Mouse (Mus musculus) cerebellum, adult 2 months (tissue): ENCODE data around the gene Nemf. TPM values are rescaled to one million over a fixed set of nuclear protein-coding genes. Genes with fewer than 3 reads are reported as not detected.
A peak's percentile ranks its signal among the peaks of the same experiment; 100 is the strongest.

Source experiments
- DNase-seq, 2 experiments: peaks; one replicate each; pipeline ENCODE4 v3.0.0; 2021
- H3K27ac ChIP-seq: fragments of 200-500 bp; 2 replicates; pipeline ENCODE4 v1.5.1; 2012; ENCODE audit warnings: low read length, control low read depth, inconsistent platforms; ENCODE audit not compliant: insufficient read depth
- H3K27me3 ChIP-seq: fragments of 200-500 bp; 2 replicates; pipeline ENCODE4 v1.6.1; 2012; ENCODE audit warnings: inconsistent platforms, mild to moderate bottlenecking, low read length, moderate library complexity; ENCODE audit not compliant: control insufficient read depth, insufficient read depth
- H3K4me1 ChIP-seq: fragments of 200-500 bp; 2 replicates; pipeline ENCODE4 v1.6.1; 2011; ENCODE audit warnings: low read length; ENCODE audit not compliant: control insufficient read depth, insufficient read depth
- H3K4me3 ChIP-seq: fragments of 200-500 bp; replicated peaks from 2 replicates; pipeline ENCODE3; 2011; ENCODE audit warnings: mild to moderate bottlenecking, low read depth, low read length, control low read depth; ENCODE audit not compliant: insufficient read depth
- CTCF ChIP-seq: fragments of 200-500 bp; IDR thresholded peaks from 2 replicates; pipeline ENCODE4 v1.5.1; 2011; ENCODE audit warnings: low read depth, mild to moderate bottlenecking, control low read depth, low read length, moderate library complexity, borderline replicate concordance; ENCODE audit not compliant: insufficient read depth
- POLR2A ChIP-seq: fragments of 200-500 bp; IDR thresholded peaks from 2 replicates; pipeline ENCODE4 v1.6.1; 2011; ENCODE audit warnings: low read length, control low read depth, borderline replicate concordance; ENCODE audit not compliant: insufficient read depth
- WGBS: fragments of 180-500 bp; shearing (Covaris S2); methylation state at CpG from one replicate; pipeline ENCODE4 v1.1.7; 2018; 5-methylcytosine and 5-hydroxymethylcytosine counted together
- polyA plus RNA-seq: library from polyadenylated mRNA; depleted of rRNA; stranded (reverse); fragments of >200 nt; gene quantifications from 2 replicates; pipeline ENCODE4 v1.2.3, GENCODE M21; 2012

The Nemf gene
- polyA plus RNA-seq, 1 experiment: 43.8 TPM

- Histone ChIP-seq H3K4me1 (no peaks in the 10 kb centered on the region; the same call in 1 of the 2 replicates), H3K27me3 (no peaks in the 10 kb centered on the region), H3K27ac (no peak overlapping the region), H3K4me3 (no peak overlapping the region)
- 91% methylated on average over 1 of the region's 1 CpGs for WGBS
- TF ChIP-seq POLR2A (no peak), CTCF (no peak)
- no peak for DNase-seq
These were observed 20.2 kb upstream of the Nemf start for GRCm38 (mm10) chr12:69377188-69377587.

- no peak overlapping the region for H3K27ac ChIP-seq
- H3K4me1 ChIP-seq: no peaks in the 10 kb centered on the region; the same call in 1 of the 2 replicates
- no peaks in the 10 kb centered on the region for H3K27me3 ChIP-seq
- no peak for DNase-seq
- 91% methylated on average over 2 of the region's 2 CpGs for WGBS
- H3K4me3 ChIP-seq: no peak overlapping the region
- TF ChIP-seq CTCF: no peak
- TF ChIP-seq POLR2A: no peak
These were observed 19.2 kb upstream of the Nemf start for GRCm38 (mm10) chr12:69376132-69376531.

GRCm38 (mm10) chr12:69373850-69374766 is 17.1 kb upstream of the Nemf start:
- 22% methylated on average over 11 of the region's 11 CpGs for WGBS
- Histone ChIP-seq H3K27ac (no peak overlapping the region), H3K27me3 (no peaks in the 10 kb centered on the region), H3K4me3 (peak overlapping the region; percentile 83), H3K4me1 (no peaks in the 10 kb centered on the region; the same call in 1 of the 2 replicates)
- TF ChIP-seq CTCF (no peak), POLR2A (no peak)
- no peak for DNase-seq

- no peak for TF ChIP-seq CTCF
- no peak for TF ChIP-seq POLR2A
- peak overlapping the region; percentile 62; the same call in 1 of the 2 replicates for H3K27ac ChIP-seq
- H3K4me1 ChIP-seq: no peaks in the 10 kb centered on the region; the same call in 1 of the 2 replicates
- no peaks in the 10 kb centered on the region for H3K27me3 ChIP-seq
- WGBS: under 1% methylated on average over 42 of the region's 42 CpGs
- peak overlapping the region; percentile 83 for H3K4me3 ChIP-seq
- DNase-seq: peak in 1 of 2 experiments; percentile 55
These were observed 15.9 kb upstream of the Nemf start for GRCm38 (mm10) chr12:69372731-69373331.

- Histone ChIP-seq H3K4me1 (no peaks in the 10 kb centered on the region; the same call in 1 of the 2 replicates), H3K27me3 (no peaks in the 10 kb centered on the region), H3K4me3 (peak within 1 kb of the TSS; percentile 83), H3K27ac (peak within 1 kb of the TSS; percentile 81)
- TF ChIP-seq POLR2A (peak; percentile 53; the same call in 1 of the 2 replicates), CTCF (no peak)
- DNase-seq: peak; percentile 98 to 99
- under 1% methylated on average over 121 of the region's 121 CpGs for WGBS
These were observed 15.1 kb upstream of the Nemf start, which contains the start of the genes Arf6 and Gm9887 for GRCm38 (mm10) chr12:69371854-69372671. TSS of gene Arf6 (plus strand) at chr12:69372150. TSS of gene Gm9887 (minus strand) at chr12:69372458.

- peak overlapping the region; percentile 81 for H3K27ac ChIP-seq
- no peak for DNase-seq
- WGBS: under 1% methylated on average over 24 of the region's 24 CpGs
- no peaks in the 10 kb centered on the region for H3K27me3 ChIP-seq
- no peaks in the 10 kb centered on the region; the same call in 1 of the 2 replicates for H3K4me1 ChIP-seq
- no peak for TF ChIP-seq POLR2A
- TF ChIP-seq CTCF: peak; percentile 62
- peak overlapping the region; percentile 76 for H3K4me3 ChIP-seq
These were observed 14.5 kb upstream of the Nemf start for GRCm38 (mm10) chr12:69371421-69371853.

GRCm38 (mm10) chr12:69370936-69371335 is 14.0 kb upstream of the Nemf start:
- DNase-seq: no peak
- WGBS: 11% methylated on average over 7 of the region's 7 CpGs
- Histone ChIP-seq H3K4me3 (peak overlapping the region; percentile 76), H3K27ac (0 out of 2 replicates have a peak overlapping the region, but pooled peaks have one; percentile 81), H3K4me1 (no peaks in the 10 kb centered on the region; the same call in 1 of the 2 replicates), H3K27me3 (no peaks in the 10 kb centered on the region)
- TF ChIP-seq CTCF (no peak), POLR2A (no peak)
